8 mouse cellular contexts compared by ENCODE assay signal in genomic region chr7:116458985-116459441, GRCm38 (mm10). TPM values are rescaled to one million over a fixed set of nuclear protein-coding genes. Genes with fewer than 3 reads are reported as not detected.
DNase-seq lines count a peak whose midpoint lies in the region; ATAC-seq and TF ChIP-seq lines count a peak whose summit lies in the region.

No protein-coding gene starts in this region.

- TF ChIP-seq CTCF in brain, embryonic 14.5 days (IDR thresholded peaks at IDR 0.05; ENCODE audit: borderline replicate concordance, extremely low read depth, insufficient read depth, insufficient read length), result peak; percentile 40; the same call in 1 of the 2 replicates

- intact Hi-C loops in heart, postnatal 10 days (cut with DNase I), result loop anchor here (2.0 kb wide), 1 partner anchor 58 kb away; no protein-coding TSS in a partner anchor

- no peaks in the 10 kb centered on the region for H3K36me3 ChIP-seq in heart, embryonic 12.5 days

- H3K27me3 ChIP-seq in heart, embryonic 12.5 days (replicated peaks), result no peaks in the 10 kb centered on the region

- no peak for ATAC-seq in heart, embryonic 12.5 days (ENCODE audit: insufficient number of reproducible peaks, low FRiP score)
- peak; percentile 98 for ATAC-seq in neutrophil, adult 5-6 weeks (ENCODE audit: extremely low read depth, insufficient number of reproducible peaks, low FRiP score, poor library complexity, severe bottlenecking)

- DNase-seq in heart, postnatal 10 days, result peak; percentile 28 to 41
- DNase-seq in CD4-positive helper T cell, adult 2 months (ENCODE audit: low read depth, low spot score), result peak; percentile 68
- DNase-seq in brain, embryonic 14.5 days (ENCODE audit: low read depth), result peak; percentile 61
- DNase-seq in kidney, postnatal 14 days, result peak; percentile 36
- DNase-seq in urinary bladder, adult 2 months (ENCODE audit: low spot score), result no peak
- DNase-seq in yolk sac, embryonic 10.5 days (ENCODE audit: low spot score), result no peak

- no peak overlapping the region for H3K4me2 ChIP-seq in heart, embryonic 12.5 days

- no peaks in the 10 kb centered on the region for H3K9me3 ChIP-seq in heart, embryonic 12.5 days (replicated peaks)

- H3K27ac ChIP-seq in heart, embryonic 12.5 days (ENCODE audit: poor library complexity, severe bottlenecking), result no peak overlapping the region

- no peak overlapping the region for H3K4me3 ChIP-seq in heart, embryonic 12.5 days

- no peak for TF ChIP-seq POLR2A in brain, embryonic 14.5 days (IDR thresholded peaks at IDR 0.05; ENCODE audit: borderline replicate concordance, extremely low read depth, insufficient read depth, insufficient read length, poor library complexity, severe bottlenecking)

- 30% methylated on average over 3 of the region's 3 CpGs for WGBS in heart, embryonic 12.5 days

- no peak overlapping the region for H3K9ac ChIP-seq in heart, embryonic 12.5 days

- H3K4me1 ChIP-seq in heart, embryonic 12.5 days (replicated peaks), result peaks cover 7% of the 10 kb centered on the region

RNA-seq across cellular contexts. Expression of gene Pik3c2a, which starts 15.8 kb away (rescaled TPM):
- total RNA-seq in heart, postnatal 10 days (2021), result 10 to 100 TPM; 27.0 to 28.3 TPM
- polyA plus RNA-seq in heart, embryonic 12.5 days (2016; fragmentation: Nextera tagmentation; extraction: Ambion mirVana), result 20.5 and 26.3 TPM in 2 replicates
- 17.1 and 18.5 TPM in 2 replicates for polyA plus RNA-seq in brain, embryonic 14.5 days (2012; rRNA removed)
- total RNA-seq in neutrophil, adult 5-6 weeks (2017), result 57.8 and 58.4 TPM in 2 replicates
- 18.5 and 20.0 TPM in 2 replicates for polyA plus RNA-seq in urinary bladder, adult 2 months (2012; rRNA removed)

RNA-seq across cellular contexts. Expression of gene Nucb2, which starts 45.2 kb away (rescaled TPM):
- 10 to 100 TPM; 13.8 to 14.4 TPM for total RNA-seq in heart, postnatal 10 days (2021)
- polyA plus RNA-seq in heart, embryonic 12.5 days (2016; fragmentation: Nextera tagmentation; extraction: Ambion mirVana), result 5.7 and 7.4 TPM in 2 replicates
- 8.0 and 14.5 TPM in 2 replicates for polyA plus RNA-seq in brain, embryonic 14.5 days (2012; rRNA removed)
- 30.6 and 31.2 TPM in 2 replicates for total RNA-seq in neutrophil, adult 5-6 weeks (2017)
- 26.8 and 32.3 TPM in 2 replicates for polyA plus RNA-seq in urinary bladder, adult 2 months (2012; rRNA removed)

Comparison
In these comparisons a context has a peak if more than half of its experiments do, and no peak if none do; other contexts are left out.
1. DNase-seq: peak in heart, postnatal 10 days (2 of 2), CD4-positive helper T cell, adult 2 months (single experiment), brain, embryonic 14.5 days (single experiment) and kidney, postnatal 14 days (single experiment); none in urinary bladder, adult 2 months (single experiment) and yolk sac, embryonic 10.5 days (single experiment).